ENCODE assay signal across 10 mouse cellular contexts in genomic region chr4:155113766-155114410, GRCm38 (mm10). TPM values are rescaled to one million over a fixed set of nuclear protein-coding genes. Genes with fewer than 3 reads are reported as not detected.
DNase-seq lines count a peak whose midpoint lies in the region; ATAC-seq and TF ChIP-seq lines count a peak whose summit lies in the region.
"Had no signal": no experiment of that assay in that cellular context is flagged by ENCODE, and none has a peak within 500 bp of the region (broad histone marks: within the 10 kb centered on the region; RNA-seq: fewer than 3 reads in every experiment).

No protein-coding gene starts in this region.

- H3K9ac ChIP-seq in kidney, embryonic 14.5 days (ENCODE audit: low read depth, low read length) = no peak overlapping the region
- H3K9ac ChIP-seq in intestine, embryonic 16.5 days (ENCODE audit: low read depth, low read length) = peak overlapping the region; percentile 10; the same call in 1 of the 2 replicates
- H3K9ac ChIP-seq: hindbrain, embryonic 14.5 days had no signal

- no peak overlapping the region for H3K4me2 ChIP-seq in kidney, embryonic 14.5 days (replicated peaks; ENCODE audit: low read depth, low read length)
- no peak overlapping the region for H3K4me2 ChIP-seq in intestine, embryonic 16.5 days (ENCODE audit: low read depth, low read length)
- H3K4me2 ChIP-seq: hindbrain, embryonic 14.5 days had no signal

- no peak for TF ChIP-seq CTCF in kidney, adult 2 months (conservative IDR thresholded peaks at IDR 0.05; ENCODE audit: insufficient read depth, insufficient read length, low read depth, low read length)

- H3K27ac ChIP-seq in kidney, adult 2 months (ENCODE audit: insufficient read depth, low read depth, low read length) = no peak overlapping the region
- no peak overlapping the region for H3K27ac ChIP-seq in kidney, embryonic 14.5 days (ENCODE audit: low read depth, low read length)
- no peak overlapping the region for H3K27ac ChIP-seq in intestine, embryonic 16.5 days (ENCODE audit: low read length)
- H3K27ac ChIP-seq: hindbrain, embryonic 14.5 days had no signal

- no peak for TF ChIP-seq POLR2A in kidney, adult 2 months (IDR thresholded peaks at IDR 0.05; ENCODE audit: low read depth, low read length)

- no peak overlapping the region for H3K4me3 ChIP-seq in kidney, adult 2 months (ENCODE audit: insufficient read depth, low read depth, low read length)
- no peak overlapping the region for H3K4me3 ChIP-seq in kidney, embryonic 14.5 days (ENCODE audit: low read length)
- H3K4me3 ChIP-seq in intestine, embryonic 16.5 days (ENCODE audit: low read length) = no peak overlapping the region

- H3K9me3 ChIP-seq in kidney, embryonic 14.5 days (ENCODE audit: control insufficient read depth, low read length) = no peaks in the 10 kb centered on the region
- no peaks in the 10 kb centered on the region for H3K9me3 ChIP-seq in intestine, embryonic 16.5 days (ENCODE audit: control insufficient read depth, low read length)

- WGBS in kidney, adult 2 months = 59% methylated on average over 8 of the region's 8 CpGs
- WGBS in kidney, embryonic 14.5 days = 68% methylated on average over 8 of the region's 8 CpGs
- 61% methylated on average over 8 of the region's 8 CpGs for WGBS in intestine, embryonic 16.5 days

- peak; percentile 36 for DNase-seq in kidney, adult 2 months
- peak; percentile 45 for DNase-seq in urinary bladder, postnatal 14 days (ENCODE audit: low spot score)
- DNase-seq in urinary bladder, postnatal 4 days (ENCODE audit: low spot score in 2 of 2) = no peak
- no peak for DNase-seq in thymus, postnatal 14 days
- DNase-seq in cerebellum, postnatal 36 days = no peak
- DNase-seq: adrenal gland, adult 8-10 months; cerebellum, adult 18-20 months had no signal

- H3K4me1 ChIP-seq in kidney, adult 2 months (ENCODE audit: control insufficient read depth, insufficient read depth, low read length) = no peaks in the 10 kb centered on the region; the same call in 1 of the 2 replicates
- 0 out of 2 replicates have a peak, but pooled peaks cover 4% of the 10 kb centered on the region for H3K4me1 ChIP-seq in kidney, embryonic 14.5 days (ENCODE audit: control insufficient read depth, insufficient read depth, low read length)
- peaks cover 10% of the 10 kb centered on the region for H3K4me1 ChIP-seq in intestine, embryonic 16.5 days (ENCODE audit: control insufficient read depth, insufficient read depth, low read length)

- ATAC-seq in kidney, embryonic 14.5 days (ENCODE audit: low FRiP score, low TSS enrichment) = no peak
- ATAC-seq in intestine, embryonic 16.5 days = no peak

- H3K27me3 ChIP-seq in kidney, adult 2 months (replicated peaks; ENCODE audit: control insufficient read depth, insufficient read depth, low read length) = no peaks in the 10 kb centered on the region
- no peaks in the 10 kb centered on the region for H3K27me3 ChIP-seq in kidney, embryonic 14.5 days (ENCODE audit: control insufficient read depth, insufficient read depth, low read length)
- no peaks in the 10 kb centered on the region for H3K27me3 ChIP-seq in intestine, embryonic 16.5 days (replicated peaks; ENCODE audit: control insufficient read depth, insufficient read depth, low read length)

- H3K36me3 ChIP-seq in kidney, adult 2 months (ENCODE audit: control insufficient read depth, insufficient read depth, low read length) = no peaks in the 10 kb centered on the region
- H3K36me3 ChIP-seq in kidney, embryonic 14.5 days (ENCODE audit: control insufficient read depth, insufficient read depth, low read length) = no peaks in the 10 kb centered on the region
- no peaks in the 10 kb centered on the region for H3K36me3 ChIP-seq in intestine, embryonic 16.5 days (ENCODE audit: control insufficient read depth, insufficient read depth, low read length)

RNA-seq across cellular contexts. Expression of gene Morn1, which starts 27.5 kb away (rescaled TPM):
- 10.4 and 12.4 TPM in 2 replicates for polyA plus RNA-seq in kidney, adult 2 months (2012; rRNA removed)
- polyA plus RNA-seq in kidney, embryonic 14.5 days (2014; fragmentation: Nextera tagmentation; extraction: Ambion mirVana) = 5.8 and 6.9 TPM in 2 replicates
- 3.6 and 4.3 TPM in 2 replicates for polyA plus RNA-seq in intestine, embryonic 16.5 days (2015; fragmentation: Nextera tagmentation; extraction: Ambion mirVana)

RNA-seq across cellular contexts. Expression of gene Rer1, which starts 27.7 kb away (rescaled TPM):
- polyA plus RNA-seq in kidney, adult 2 months (2012; rRNA removed) = 133 TPM in 2 replicates
- polyA plus RNA-seq in kidney, embryonic 14.5 days (2014; fragmentation: Nextera tagmentation; extraction: Ambion mirVana) = 167 and 180 TPM in 2 replicates
- polyA plus RNA-seq in intestine, embryonic 16.5 days (2015; fragmentation: Nextera tagmentation; extraction: Ambion mirVana) = 211 and 216 TPM in 2 replicates

RNA-seq across cellular contexts. Expression of gene Pex10, which starts 47.1 kb away (rescaled TPM):
- polyA plus RNA-seq in kidney, adult 2 months (2012; rRNA removed) = 23.9 and 25.6 TPM in 2 replicates
- 7.1 and 13.7 TPM in 2 replicates for polyA plus RNA-seq in kidney, embryonic 14.5 days (2014; fragmentation: Nextera tagmentation; extraction: Ambion mirVana)
- polyA plus RNA-seq in intestine, embryonic 16.5 days (2015; fragmentation: Nextera tagmentation; extraction: Ambion mirVana) = 28.9 and 30.5 TPM in 2 replicates

RNA-seq across cellular contexts. Expression of gene Plch2, which starts 57.3 kb away (rescaled TPM):
- 0.52 and 2.3 TPM in 2 replicates for polyA plus RNA-seq in kidney, adult 2 months (2012; rRNA removed)
- polyA plus RNA-seq in kidney, embryonic 14.5 days (2014; fragmentation: Nextera tagmentation; extraction: Ambion mirVana) = 1.8 and 3.1 TPM in 2 replicates
- 19.8 and 22.9 TPM in 2 replicates for polyA plus RNA-seq in intestine, embryonic 16.5 days (2015; fragmentation: Nextera tagmentation; extraction: Ambion mirVana)

Comparison
In these comparisons a context has a peak if more than half of its experiments do, and no peak if none do; other contexts are left out.
1. DNase-seq: peak in kidney, adult 2 months (single experiment) and urinary bladder, postnatal 14 days (single experiment); none in urinary bladder, postnatal 4 days (0 of 2), thymus, postnatal 14 days (single experiment) and cerebellum, postnatal 36 days (0 of 2).